Mouse (Mus musculus) heart, adult 2 months (tissue): ENCODE results near the gene Slc47a1. TPM values are rescaled to one million over a fixed set of nuclear protein-coding genes. Genes with fewer than 3 reads are reported as not detected.

Source experiments
- DNase-seq, 2 experiments: peaks; one replicate each; pipeline ENCODE4 v3.0.0; 2021
- H3K27ac ChIP-seq: fragments of 200-600 bp; 2 replicates; pipeline ENCODE4 v1.8.1; 2022
- H3K27me3 ChIP-seq: fragments of 200-500 bp; 2 replicates; pipeline ENCODE4 v1.6.1; 2012; ENCODE audit warnings: mild to moderate bottlenecking, low read length, inconsistent platforms, mixed read lengths; ENCODE audit not compliant: control insufficient read depth, insufficient read depth
- H3K36me3 ChIP-seq: fragments of 200-500 bp; 2 replicates; pipeline ENCODE4 v1.6.1; 2012; ENCODE audit warnings: low read length, inconsistent platforms; ENCODE audit not compliant: control insufficient read depth, insufficient read depth
- H3K4me1 ChIP-seq: fragments of 200-500 bp; 2 replicates; pipeline ENCODE4 v1.6.1; 2011; ENCODE audit warnings: low read length; ENCODE audit not compliant: control insufficient read depth, insufficient read depth
- H3K4me3 ChIP-seq: fragments of 200-600 bp; 2 replicates; pipeline ENCODE4 v1.8.1; 2022
- H3K79me2 ChIP-seq: fragments of 200-500 bp; replicated peaks from 2 replicates; pipeline ENCODE4 v1.6.1; 2012; ENCODE audit warnings: mild to moderate bottlenecking, inconsistent platforms, low read length, moderate library complexity, mixed read lengths; ENCODE audit not compliant: control insufficient read depth, insufficient read depth
- H3K9ac ChIP-seq: fragments of 200-500 bp; 2 replicates; pipeline ENCODE4 v1.6.1; 2012; ENCODE audit warnings: low read depth, mild to moderate bottlenecking, control low read depth, inconsistent platforms, low read length, mixed read lengths
- CTCF ChIP-seq: fragments of 200-600 bp; IDR thresholded peaks from 2 replicates; pipeline ENCODE4 v1.8.1; 2022; ENCODE audit warnings: antibody characterized with exemption, mild to moderate bottlenecking, moderate library complexity
- EP300 ChIP-seq: fragments of 200-500 bp; IDR thresholded peaks from 2 replicates; pipeline ENCODE4 v1.6.1; 2011; ENCODE audit warnings: low read depth, low read length, control low read depth; ENCODE audit not compliant: insufficient read depth
- POLR2A ChIP-seq: fragments of 200-500 bp; IDR thresholded peaks from 2 replicates; pipeline ENCODE4 v1.6.1; 2011; ENCODE audit warnings: mild to moderate bottlenecking, low read depth, low read length, control low read depth; ENCODE audit not compliant: insufficient read depth
- WGBS: fragments of 180-500 bp; shearing (Covaris S2); methylation state at CpG from one replicate; pipeline ENCODE4 v1.1.7; 2018; 5-methylcytosine and 5-hydroxymethylcytosine counted together
- intact Hi-C: fragments of 180-260 bp; cut with DNase I; formaldehyde crosslinking; loops from one replicate; pipeline ENCODE4 v1.15.1; 2025
- polyA plus RNA-seq: library from polyadenylated mRNA; depleted of rRNA; stranded (reverse); fragments of >200 nt; gene quantifications from 2 replicates; pipeline ENCODE4 v1.2.3, GENCODE M21; 2012; rRNA removed
- total RNA-seq, 2 experiments: library from RNA; stranded (reverse); gene quantifications; 2 replicates each; pipeline ENCODE4 v1.2.3; 2021

Slc47a1 gene
- total and polyA plus RNA-seq, 3 experiments = 27.7 to 51.1 (median 32.0) TPM

GRCm38 (mm10) chr11:61296556-61296955, 81.6 kb downstream of the Slc47a1 start:
- intact Hi-C loops = no loop called here
- H3K4me3 ChIP-seq = no peak overlapping the region
- no peak overlapping the region for H3K27ac ChIP-seq
- H3K4me1 ChIP-seq = peaks cover 9% of the 10 kb centered on the region
- no peak overlapping the region for H3K9ac ChIP-seq
- TF ChIP-seq EP300 = no peak
- no peak for TF ChIP-seq POLR2A
- TF ChIP-seq CTCF = no peak
- peaks cover 3% of the 10 kb centered on the region for H3K36me3 ChIP-seq
- DNase-seq = no peak
- 87% methylated on average over 1 of the region's 1 CpGs for WGBS
- no peaks in the 10 kb centered on the region for H3K27me3 ChIP-seq
- no peaks in the 10 kb centered on the region for H3K79me2 ChIP-seq

- peaks cover 3% of the 10 kb centered on the region for H3K36me3 ChIP-seq
- no peak overlapping the region for H3K27ac ChIP-seq
- no peak overlapping the region for H3K4me3 ChIP-seq
- H3K79me2 ChIP-seq = no peaks in the 10 kb centered on the region
- peaks cover 4% of the 10 kb centered on the region for H3K4me1 ChIP-seq
- no peak overlapping the region for H3K9ac ChIP-seq
- no peak for DNase-seq
- WGBS = 94% methylated on average over 2 of the region's 2 CpGs
- TF ChIP-seq POLR2A = no peak
- intact Hi-C loops = no loop called here
- no peaks in the 10 kb centered on the region for H3K27me3 ChIP-seq
These were observed 82.6 kb downstream of the Slc47a1 start for GRCm38 (mm10) chr11:61295556-61295955.

- WGBS = 48% methylated on average over 3 of the region's 3 CpGs
- Histone ChIP-seq H3K9ac (no peak overlapping the region), H3K4me3 (no peak overlapping the region), H3K4me1 (peaks cover 1% of the 10 kb centered on the region), H3K27me3 (no peaks in the 10 kb centered on the region), H3K79me2 (no peaks in the 10 kb centered on the region), H3K27ac (peak overlapping the region; percentile 44), H3K36me3 (no peaks in the 10 kb centered on the region; the same call in 1 of the 2 replicates)
- intact Hi-C loops = no loop called here
- no peak for DNase-seq
- TF ChIP-seq CTCF = no peak
- no peak for TF ChIP-seq EP300
- no peak for TF ChIP-seq POLR2A
These were observed 83.7 kb downstream of the Slc47a1 start for GRCm38 (mm10) chr11:61294431-61294830.

Other genes starting within 250 kb of the Slc47a1 start
- gene Usp22, start 203.3 kb downstream of the Slc47a1 start, total RNA-seq = 10 to 100 TPM; 21.7 to 27.1 TPM
- gene Usp22, start 203.3 kb downstream of the Slc47a1 start, polyA plus RNA-seq = 22.6 and 26.7 TPM in 2 replicates
- 1 to 10 TPM; 1.0 to 1.6 TPM for gene Aldh3a1, start 170.8 kb downstream of the Slc47a1 start, total RNA-seq
- 1.1 and 3.3 TPM in 2 replicates for gene Aldh3a1, start 170.8 kb downstream of the Slc47a1 start, polyA plus RNA-seq
- gene Aldh3a2, start 110.9 kb downstream of the Slc47a1 start, total RNA-seq = 10 to 100 TPM; 33.8 to 36.4 TPM
- 26.2 and 40.9 TPM in 2 replicates for gene Aldh3a2, start 110.9 kb downstream of the Slc47a1 start, polyA plus RNA-seq
- not detected for gene Slc47a2, start 35.5 kb downstream of the Slc47a1 start, total RNA-seq
- 0.04 and 0.12 TPM in 2 replicates for gene Slc47a2, start 35.5 kb downstream of the Slc47a1 start, polyA plus RNA-seq
- gene Rnf112, start 75.8 kb upstream of the Slc47a1 start, total RNA-seq = under 1 TPM; 0.10 to 0.30 TPM
- 0.15 and 0.18 TPM in 2 replicates for gene Rnf112, start 75.8 kb upstream of the Slc47a1 start, polyA plus RNA-seq
- gene Mfap4, start 107.1 kb upstream of the Slc47a1 start, total RNA-seq = 10 to 100 TPM; 18.4 to 22.9 TPM
- gene Mfap4, start 107.1 kb upstream of the Slc47a1 start, polyA plus RNA-seq = 125 and 143 TPM in 2 replicates
- gene Mapk7, start 116.1 kb upstream of the Slc47a1 start, total RNA-seq = 1 to 10 TPM; 5.5 to 6.0 TPM
- 11.9 and 12.6 TPM in 2 replicates for gene Mapk7, start 116.1 kb upstream of the Slc47a1 start, polyA plus RNA-seq
- gene B9d1, start 126.8 kb upstream of the Slc47a1 start, total RNA-seq = 1 to 10 TPM; 8.0 to 9.3 TPM
- gene B9d1, start 126.8 kb upstream of the Slc47a1 start, polyA plus RNA-seq = 10.6 and 15.6 TPM in 2 replicates
- 10 to 100 TPM; 23.1 to 24.9 TPM for gene Epn2, start 201.3 kb upstream of the Slc47a1 start, total RNA-seq
- 20.4 and 29.2 TPM in 2 replicates for gene Epn2, start 201.3 kb upstream of the Slc47a1 start, polyA plus RNA-seq